Mouse (Mus musculus): ENCODE data around the gene Ralgds.
A peak's percentile ranks its signal among the peaks of the same experiment; 100 is the strongest.

DNA sequence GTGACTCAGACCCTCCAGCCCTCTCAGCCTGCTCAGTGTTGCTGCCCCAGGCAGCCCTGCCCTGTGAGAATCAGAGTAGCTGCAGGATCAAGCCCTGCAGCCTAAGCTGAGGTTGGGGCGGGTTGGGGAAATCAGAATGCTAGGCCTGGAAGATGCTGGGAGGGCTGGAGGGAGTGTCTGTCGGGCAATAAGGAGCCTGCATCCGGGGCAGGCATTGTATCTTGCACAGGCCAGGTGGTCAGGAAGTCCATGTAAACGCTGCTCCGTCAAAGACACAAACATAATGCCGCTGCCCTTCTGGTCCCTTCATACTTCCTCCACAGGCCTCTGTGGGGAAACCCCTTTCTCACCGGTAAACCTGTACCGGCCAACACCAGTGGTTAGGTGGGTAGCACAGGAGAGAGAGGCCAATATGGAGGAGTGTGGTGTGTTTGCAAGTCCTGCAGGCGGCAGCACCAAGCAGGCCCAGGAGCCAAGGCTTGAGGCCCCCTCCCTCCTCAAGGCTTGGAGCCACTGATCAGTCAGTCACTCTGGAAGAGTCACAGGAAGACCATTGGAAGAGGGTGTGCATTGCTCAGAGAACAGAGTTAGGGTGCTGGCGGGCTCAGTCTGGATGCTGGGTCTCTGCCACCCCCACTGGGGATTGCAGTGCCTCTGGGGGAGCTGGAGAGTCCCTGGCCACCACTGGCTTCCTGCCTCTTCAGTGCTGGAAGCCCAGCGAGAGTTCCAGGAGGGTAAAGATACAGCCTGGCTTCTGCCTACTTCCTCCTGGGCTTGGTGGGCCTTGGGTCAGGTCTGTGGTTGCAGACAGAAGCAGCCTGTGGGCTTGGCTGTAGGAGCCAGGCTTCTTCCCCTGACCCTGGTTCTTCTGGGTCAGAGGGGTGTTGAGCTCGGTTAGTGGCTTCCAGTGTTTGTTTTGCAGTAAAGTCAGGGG is 13.3 kb downstream of the Ralgds start:
- peak; percentile 26; the same call in 1 of the 2 replicates for TF ChIP-seq NRF1 (IDR thresholded peaks at IDR 0.05; ENCODE audit: low read depth, low read length)
- no peak for TF ChIP-seq UBTF (IDR thresholded peaks at IDR 0.05; ENCODE audit: low read depth, low read length)
- TF ChIP-seq CTCF (conservative IDR thresholded peaks at IDR 0.05 in 1 of 2, IDR thresholded peaks at IDR 0.05 in 1 of 2; ENCODE audit: low read depth in 2 of 2, low read length in 2 of 2): peak in 1 of 2 experiments; percentile 80; a peak in 2 of 4 replicates
- no peak for TF ChIP-seq USF1 (IDR thresholded peaks at IDR 0.05; ENCODE audit: low read depth, low read length)
- TF ChIP-seq MAX (IDR thresholded peaks at IDR 0.05; ENCODE audit: low read length): no peak
- TF ChIP-seq MAFK (IDR thresholded peaks at IDR 0.05; ENCODE audit: insufficient replicate concordance, low read length): 0 out of 2 replicates have a peak, but pooled peaks have one; percentile 16
- TF ChIP-seq NELFE (IDR thresholded peaks at IDR 0.05; ENCODE audit: low read depth, low read length): 0 out of 2 replicates have a peak, but pooled peaks have one; percentile 33
- peak; percentile 81 for TF ChIP-seq TCF12 (IDR thresholded peaks at IDR 0.05; ENCODE audit: low read depth, low read length)
- no peak for TF ChIP-seq POLR2A (IDR thresholded peaks at IDR 0.05; ENCODE audit: low read depth, low read length)
- TF ChIP-seq MAZ (IDR thresholded peaks at IDR 0.05; ENCODE audit: low read depth, low read length): peak; percentile 89
- no peak for TF ChIP-seq CHD1 (IDR thresholded peaks at IDR 0.05; ENCODE audit: low read depth, low read length)
- no peak for TF ChIP-seq RCOR1 (conservative IDR thresholded peaks at IDR 0.05; ENCODE audit: low read depth, low read length)
- no peak; the same call in 1 of the 2 replicates for TF ChIP-seq EP300 (IDR thresholded peaks at IDR 0.05; ENCODE audit: low read length)

All from CH12.LX (cell line).